Mouse (Mus musculus) heart, embryonic 11.5 days (tissue): ENCODE measurements at regions not wholly inside any gene's neighbourhood (a gene's known extent, or its start where the extent isn't known, plus 50 kb on each side); places are given as distances from the start of the nearest gene placed in this dataset.

Experiments
- ATAC-seq: fragments of 200-750 bp; cut with Nextera tagmentation; replicated peaks from 2 replicates; pipeline ENCODE4 v1.8.0; 2017; ENCODE audit warnings: moderate library complexity; ENCODE audit not compliant: insufficient number of reproducible peaks, low FRiP score, low TSS enrichment
- H3K27ac ChIP-seq: fragments of 300-500 bp; sonication (generic); 2 replicates; pipeline ENCODE4 v1.5.1; 2014; ENCODE audit warnings: mild to moderate bottlenecking, low read depth, low read length
- H3K27me3 ChIP-seq: fragments of 300-500 bp; sonication (generic); 2 replicates; pipeline ENCODE4 v1.6.1; 2014; ENCODE audit warnings: mild to moderate bottlenecking, low read length, mixed read lengths; ENCODE audit not compliant: control insufficient read depth, insufficient read depth
- H3K36me3 ChIP-seq: fragments of 300-500 bp; sonication (generic); 2 replicates; pipeline ENCODE4 v1.6.1; 2014; ENCODE audit warnings: mild to moderate bottlenecking, low read length, moderate library complexity, mixed read lengths; ENCODE audit not compliant: control insufficient read depth, insufficient read depth
- H3K4me1 ChIP-seq: fragments of 300-500 bp; sonication (generic); 2 replicates; pipeline ENCODE4 v1.6.1; 2014; ENCODE audit warnings: low read length; ENCODE audit not compliant: control insufficient read depth, insufficient read depth
- H3K4me2 ChIP-seq: fragments of 300-500 bp; sonication (generic); 2 replicates; pipeline ENCODE4 v1.6.1; 2014; ENCODE audit warnings: mild to moderate bottlenecking, moderate library complexity
- H3K4me3 ChIP-seq: fragments of 300-500 bp; sonication (generic); 2 replicates; pipeline ENCODE4 v1.5.1; 2014; ENCODE audit warnings: low read depth, low read length
- H3K9ac ChIP-seq: fragments of 300-500 bp; sonication (generic); 2 replicates; pipeline ENCODE4 v1.6.1; 2014; ENCODE audit warnings: mild to moderate bottlenecking, low read depth, low read length, moderate library complexity
- H3K9me3 ChIP-seq: fragments of 300-500 bp; sonication (generic); replicated peaks from 2 replicates; pipeline ENCODE4 v1.6.1; 2016; ENCODE audit warnings: low read length; ENCODE audit not compliant: control insufficient read depth
- WGBS: fragments of 180-500 bp; shearing (Covaris S2); extraction: QIAGEN DNeasy Blood & Tissue Kit; methylation state at CpG from one replicate; pipeline ENCODE4 v1.1.7; 2014; ENCODE audit not compliant: insufficient replicate concordance; 5-methylcytosine and 5-hydroxymethylcytosine counted together

DNA sequence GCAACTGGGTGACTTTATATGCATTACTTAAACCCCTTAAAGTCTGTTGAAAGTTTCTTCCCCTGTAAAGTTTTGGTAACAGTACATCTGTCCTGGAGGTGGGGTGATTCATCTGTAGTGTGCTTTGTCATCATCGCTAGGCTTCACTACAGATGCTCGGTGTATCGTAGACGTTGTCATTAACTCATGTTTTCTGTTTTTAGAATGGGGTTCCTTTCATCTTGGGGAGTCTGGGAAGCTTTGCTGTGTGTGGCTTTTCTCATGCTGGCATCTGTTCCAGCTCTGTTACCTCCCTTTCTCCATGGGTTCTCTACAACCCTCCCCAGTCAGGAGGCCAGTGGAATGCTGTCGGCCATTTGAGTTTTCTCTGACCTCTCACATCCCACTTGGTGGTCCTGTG, 266.4 kb upstream of the Camk1g start:
- Histone ChIP-seq H3K27ac (no peak overlapping the region), H3K27me3 (no peaks in the 10 kb centered on the region), H3K4me3 (no peak overlapping the region), H3K4me1 (no peaks in the 10 kb centered on the region), H3K9ac (no peak overlapping the region), H3K36me3 (no peaks in the 10 kb centered on the region), H3K4me2 (no peak overlapping the region), H3K9me3 (no peaks in the 10 kb centered on the region)
- ATAC-seq = no peak
- WGBS = 74% methylated on average over 5 of the region's 5 CpGs

- WGBS = 82% methylated on average over 2 of the region's 2 CpGs
- Histone ChIP-seq H3K4me2 (no peak overlapping the region), H3K27me3 (no peaks in the 10 kb centered on the region), H3K27ac (no peak overlapping the region), H3K4me1 (peaks cover 3% of the 10 kb centered on the region; the same call in 1 of the 2 replicates), H3K9ac (no peak overlapping the region), H3K4me3 (no peak overlapping the region), H3K36me3 (no peaks in the 10 kb centered on the region), H3K9me3 (no peaks in the 10 kb centered on the region)
- ATAC-seq = no peak
Observed at GRCm38 (mm10) chr1:193632115-193632514, 262.0 kb upstream of the Camk1g start.

DNA sequence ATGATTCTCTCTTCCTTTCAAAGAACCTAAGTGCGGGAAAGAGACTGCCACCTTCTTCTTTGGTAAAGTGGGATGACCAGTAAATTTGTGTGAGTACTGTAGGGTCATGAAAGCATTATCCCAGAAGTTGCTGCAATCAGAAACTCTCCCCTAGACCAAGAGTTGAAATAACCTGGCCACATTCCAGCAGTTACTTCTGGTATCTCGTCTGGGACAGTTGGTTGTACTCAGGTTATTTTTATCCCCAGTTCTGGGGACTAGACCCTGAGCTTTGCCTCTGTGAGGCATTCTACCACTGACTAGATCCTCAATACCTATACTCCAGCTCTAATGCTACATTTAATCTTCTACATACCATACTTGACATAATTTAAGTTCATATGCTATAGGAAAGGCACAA, 259.8 kb upstream of the Camk1g start:
- no peaks in the 10 kb centered on the region for H3K9me3 ChIP-seq
- ATAC-seq = no peak
- WGBS = 46% methylated on average over 2 of the region's 2 CpGs
- no peak overlapping the region for H3K9ac ChIP-seq
- no peak overlapping the region for H3K27ac ChIP-seq
- H3K4me1 ChIP-seq = peaks cover 12% of the 10 kb centered on the region; the same call in 1 of the 2 replicates
- no peak overlapping the region for H3K4me3 ChIP-seq
- no peaks in the 10 kb centered on the region for H3K27me3 ChIP-seq
- no peaks in the 10 kb centered on the region for H3K36me3 ChIP-seq
- H3K4me2 ChIP-seq = no peak overlapping the region

- no peaks in the 10 kb centered on the region for H3K9me3 ChIP-seq
- H3K36me3 ChIP-seq = no peaks in the 10 kb centered on the region
- H3K4me3 ChIP-seq = no peak overlapping the region
- H3K27me3 ChIP-seq = 0 out of 2 replicates have a peak, but pooled peaks cover 2% of the 10 kb centered on the region
- H3K9ac ChIP-seq = no peak overlapping the region
- H3K27ac ChIP-seq = no peak overlapping the region; the same call in 1 of the 2 replicates
- WGBS = 60% methylated on average over 16 of the region's 16 CpGs
- ATAC-seq = no peak; the same call in 1 of the 2 replicates
- H3K4me1 ChIP-seq = peaks cover 12% of the 10 kb centered on the region; the same call in 1 of the 2 replicates
- H3K4me2 ChIP-seq = no peak overlapping the region
Observed at GRCm38 (mm10) chr1:193626924-193627849, 257.1 kb upstream of the Camk1g start.

GRCm38 (mm10) chr1:193625101-193625956, 255.2 kb upstream of the Camk1g start:
- Histone ChIP-seq H3K4me1 (peaks cover 12% of the 10 kb centered on the region; the same call in 1 of the 2 replicates), H3K4me2 (no peak overlapping the region), H3K9ac (no peak overlapping the region), H3K4me3 (no peak overlapping the region), H3K36me3 (no peaks in the 10 kb centered on the region), H3K27me3 (0 out of 2 replicates have a peak, but pooled peaks cover 2% of the 10 kb centered on the region), H3K27ac (no peak overlapping the region), H3K9me3 (no peaks in the 10 kb centered on the region)
- no peak for ATAC-seq
- WGBS = 11% methylated on average over 9 of the region's 9 CpGs

DNA sequence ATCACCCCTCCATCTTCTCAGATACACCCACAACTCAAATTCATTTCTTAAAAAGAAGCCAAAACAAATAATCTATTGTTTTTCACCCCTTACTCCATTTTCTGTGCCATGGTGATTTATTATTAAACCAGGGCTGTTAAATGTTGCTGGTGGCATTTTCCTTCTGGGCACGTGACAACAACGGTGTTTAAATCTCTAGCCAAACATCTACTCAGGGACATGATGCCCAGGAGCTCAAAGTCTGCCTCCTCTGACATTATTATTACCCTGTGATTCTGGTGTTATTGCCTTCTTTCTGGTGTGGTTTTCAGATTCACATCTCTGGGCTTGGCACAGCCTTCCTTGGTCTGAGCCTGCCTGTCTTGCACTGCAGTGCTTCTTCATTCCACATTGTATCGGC, 253.5 kb upstream of the Camk1g start:
- Histone ChIP-seq H3K4me3 (no peak overlapping the region), H3K27me3 (0 out of 2 replicates have a peak, but pooled peaks cover 2% of the 10 kb centered on the region), H3K4me2 (no peak overlapping the region), H3K9ac (no peak overlapping the region), H3K27ac (no peak overlapping the region), H3K9me3 (no peaks in the 10 kb centered on the region), H3K4me1 (peaks cover 12% of the 10 kb centered on the region; the same call in 1 of the 2 replicates), H3K36me3 (no peaks in the 10 kb centered on the region)
- no peak for ATAC-seq
- 84% methylated on average over 3 of the region's 3 CpGs for WGBS

GRCm38 (mm10) chr1:193618250-193618649, 248.2 kb upstream of the Camk1g start:
- 66% methylated on average over 8 of the region's 8 CpGs for WGBS
- no peak overlapping the region for H3K4me2 ChIP-seq
- no peak overlapping the region for H3K27ac ChIP-seq
- no peaks in the 10 kb centered on the region for H3K36me3 ChIP-seq
- H3K9ac ChIP-seq = no peak overlapping the region
- H3K9me3 ChIP-seq = no peaks in the 10 kb centered on the region
- H3K4me1 ChIP-seq = no peaks in the 10 kb centered on the region
- ATAC-seq = no peak
- no peaks in the 10 kb centered on the region; the same call in 1 of the 2 replicates for H3K27me3 ChIP-seq
- no peak overlapping the region for H3K4me3 ChIP-seq

DNA sequence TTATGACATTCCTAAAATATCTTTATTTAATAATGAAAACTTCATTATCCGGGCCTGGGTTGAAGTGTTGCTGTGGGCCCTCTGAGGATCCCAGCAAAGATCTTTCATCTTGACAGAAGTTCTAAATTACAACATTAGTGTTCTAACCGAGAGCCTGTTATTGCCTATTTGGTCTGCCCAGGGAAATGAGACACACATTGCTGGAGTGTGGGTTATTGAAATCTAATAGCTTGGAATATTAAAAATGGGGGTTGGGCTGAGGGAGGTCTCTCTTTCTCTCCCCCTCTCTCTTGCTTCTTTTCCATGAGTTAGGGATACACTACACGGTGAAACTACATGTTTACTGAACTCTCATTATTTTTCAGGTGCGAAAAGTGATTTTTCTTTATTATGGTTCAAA, 240.4 kb upstream of the Camk1g start:
- Histone ChIP-seq H3K36me3 (no peaks in the 10 kb centered on the region), H3K9ac (no peak overlapping the region), H3K4me1 (no peaks in the 10 kb centered on the region), H3K27ac (no peak overlapping the region), H3K27me3 (no peaks in the 10 kb centered on the region), H3K4me3 (no peak overlapping the region), H3K9me3 (no peaks in the 10 kb centered on the region), H3K4me2 (no peak overlapping the region)
- no peak for ATAC-seq
- 72% methylated on average over 4 of the region's 4 CpGs for WGBS
